Mouse (Mus musculus) E14TG2a.4 (cell line): ENCODE measurements around the gene Srpk1.
A peak's percentile ranks its signal among the peaks of the same experiment; 100 is the strongest.

Experiments
- H3K27me3 ChIP-seq: 2 replicates; pipeline ENCODE4 v1.6.1; 2014; ENCODE audit warnings: low read length, control low read depth; ENCODE audit not compliant: insufficient read depth
- H3K36me3 ChIP-seq: 2 replicates; pipeline ENCODE4 v1.6.1; 2014; ENCODE audit warnings: low read length, control low read depth; ENCODE audit not compliant: insufficient read depth
- H3K4me1 ChIP-seq: replicated peaks from 2 replicates; pipeline ENCODE4 v1.6.1; 2014; ENCODE audit warnings: low read depth, low read length, control low read depth
- H3K4me3 ChIP-seq: replicated peaks from 2 replicates; pipeline ENCODE4 v1.5.1; 2014; ENCODE audit warnings: mild to moderate bottlenecking, low read length
- H3K9me3 ChIP-seq: 2 replicates; pipeline ENCODE4 v1.6.1; 2014; ENCODE audit warnings: low read length, control low read depth
- CTCF ChIP-seq: conservative IDR thresholded peaks from 2 replicates; pipeline ENCODE4 v1.5.1; 2014; ENCODE audit warnings: low read length
- NANOG ChIP-seq: IDR thresholded peaks from 2 replicates; pipeline ENCODE4 v1.6.1; 2014; ENCODE audit warnings: borderline replicate concordance, low read length, mixed read lengths
- POU5F1 ChIP-seq: IDR thresholded peaks from 2 replicates; pipeline ENCODE4 v1.6.1; 2014; ENCODE audit warnings: low read length, borderline replicate concordance

Srpk1 gene

GRCm38 (mm10) chr17:28622300-28622759, at the start of gene Srpk1:
Srpk1 (minus strand) TSS chr17:28622709.
- no peak for TF ChIP-seq POU5F1
- no peak for TF ChIP-seq CTCF
- no peak for TF ChIP-seq NANOG
- peaks cover 71% of the 10 kb centered on the region for H3K4me1 ChIP-seq
- H3K36me3 ChIP-seq: peaks cover 41% of the 10 kb centered on the region
- no peaks in the 10 kb centered on the region for H3K27me3 ChIP-seq
- H3K4me3 ChIP-seq: peak within 1 kb of the TSS; percentile 91
- no peaks in the 10 kb centered on the region for H3K9me3 ChIP-seq

GRCm38 (mm10) chr17:28659564-28659963, 37.1 kb upstream of the Srpk1 start:
- H3K4me3 ChIP-seq: no peak overlapping the region
- no peaks in the 10 kb centered on the region; the same call in 1 of the 2 replicates for H3K4me1 ChIP-seq
- H3K36me3 ChIP-seq: no peaks in the 10 kb centered on the region
- TF ChIP-seq NANOG: no peak
- no peak for TF ChIP-seq CTCF
- TF ChIP-seq POU5F1: no peak
- H3K9me3 ChIP-seq: no peaks in the 10 kb centered on the region
- H3K27me3 ChIP-seq: 0 out of 2 replicates have a peak, but pooled peaks cover 4% of the 10 kb centered on the region

GRCm38 (mm10) chr17:28657936-28658335, 35.4 kb upstream of the Srpk1 start:
- Histone ChIP-seq H3K36me3 (no peaks in the 10 kb centered on the region), H3K9me3 (no peaks in the 10 kb centered on the region), H3K27me3 (0 out of 2 replicates have a peak, but pooled peaks cover 4% of the 10 kb centered on the region), H3K4me1 (no peaks in the 10 kb centered on the region; the same call in 1 of the 2 replicates), H3K4me3 (no peak overlapping the region)
- TF ChIP-seq POU5F1: no peak
- no peak for TF ChIP-seq CTCF
- TF ChIP-seq NANOG: no peak

GRCm38 (mm10) chr17:28650268-28650667, 27.8 kb upstream of the Srpk1 start:
- Histone ChIP-seq H3K9me3 (no peaks in the 10 kb centered on the region), H3K4me3 (no peak overlapping the region), H3K27me3 (no peaks in the 10 kb centered on the region), H3K4me1 (peaks cover 27% of the 10 kb centered on the region), H3K36me3 (no peaks in the 10 kb centered on the region)
- TF ChIP-seq POU5F1: no peak
- TF ChIP-seq CTCF: no peak
- TF ChIP-seq NANOG: no peak

GRCm38 (mm10) chr17:28648607-28649370, 26.3 kb upstream of the Srpk1 start:
- peak; percentile 60 for TF ChIP-seq CTCF
- no peak for TF ChIP-seq POU5F1
- TF ChIP-seq NANOG: no peak
- H3K4me3 ChIP-seq: no peak overlapping the region

GRCm38 (mm10) chr17:28646221-28646620, 23.7 kb upstream of the Srpk1 start:
- Histone ChIP-seq H3K36me3 (no peaks in the 10 kb centered on the region), H3K4me1 (peaks cover 51% of the 10 kb centered on the region), H3K4me3 (no peak overlapping the region), H3K27me3 (no peaks in the 10 kb centered on the region), H3K9me3 (no peaks in the 10 kb centered on the region)
- TF ChIP-seq POU5F1 (no peak), NANOG (peak; percentile 20; the same call in 1 of the 2 replicates)

More at GRCm38 (mm10) chr17:28648607-28649370, 26.3 kb upstream of the Srpk1 start:
- Histone ChIP-seq H3K36me3 (no peaks in the 10 kb centered on the region), H3K9me3 (no peaks in the 10 kb centered on the region), H3K4me1 (peaks cover 39% of the 10 kb centered on the region), H3K27me3 (no peaks in the 10 kb centered on the region)

GRCm38 (mm10) chr17:28644112-28644511, 21.6 kb upstream of the Srpk1 start:
- H3K9me3 ChIP-seq: no peaks in the 10 kb centered on the region
- TF ChIP-seq NANOG (no peak), POU5F1 (no peak), CTCF (no peak)
- no peak overlapping the region for H3K4me3 ChIP-seq
- H3K27me3 ChIP-seq: no peaks in the 10 kb centered on the region
- no peaks in the 10 kb centered on the region for H3K36me3 ChIP-seq
- H3K4me1 ChIP-seq: peaks cover 46% of the 10 kb centered on the region

GRCm38 (mm10) chr17:28643697-28644096, 21.2 kb upstream of the Srpk1 start:
- Histone ChIP-seq H3K36me3 (no peaks in the 10 kb centered on the region), H3K27me3 (no peaks in the 10 kb centered on the region), H3K4me3 (no peak overlapping the region), H3K4me1 (peaks cover 42% of the 10 kb centered on the region), H3K9me3 (no peaks in the 10 kb centered on the region)
- TF ChIP-seq NANOG: no peak
- no peak for TF ChIP-seq POU5F1
- TF ChIP-seq CTCF: no peak
